Mouse (Mus musculus): Measurements from ENCODE around the gene Disp3.

The Disp3 gene

DNA sequence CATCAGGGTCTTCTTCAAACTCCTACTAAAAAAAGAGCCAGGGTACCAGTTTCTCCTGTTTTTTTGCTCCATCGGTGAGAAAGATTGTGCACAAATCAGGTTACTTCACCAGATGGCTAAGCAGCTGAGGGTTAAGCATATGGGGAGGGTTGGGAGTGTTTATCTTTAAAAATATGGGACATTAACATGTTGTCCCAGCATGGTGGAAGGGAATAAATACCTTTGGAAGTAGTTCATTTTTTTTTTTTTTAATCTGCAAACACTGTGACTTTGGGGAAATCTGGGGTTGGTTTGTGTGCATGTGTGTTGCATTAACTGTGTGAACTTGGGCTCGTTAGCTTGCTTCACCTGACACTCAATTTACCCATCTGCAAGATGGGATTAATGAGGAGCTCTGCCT is 3.3 kb upstream of the Disp3 start:
- in situ Hi-C loops (cut with MboI, MseI) = no loop called here

DNA sequence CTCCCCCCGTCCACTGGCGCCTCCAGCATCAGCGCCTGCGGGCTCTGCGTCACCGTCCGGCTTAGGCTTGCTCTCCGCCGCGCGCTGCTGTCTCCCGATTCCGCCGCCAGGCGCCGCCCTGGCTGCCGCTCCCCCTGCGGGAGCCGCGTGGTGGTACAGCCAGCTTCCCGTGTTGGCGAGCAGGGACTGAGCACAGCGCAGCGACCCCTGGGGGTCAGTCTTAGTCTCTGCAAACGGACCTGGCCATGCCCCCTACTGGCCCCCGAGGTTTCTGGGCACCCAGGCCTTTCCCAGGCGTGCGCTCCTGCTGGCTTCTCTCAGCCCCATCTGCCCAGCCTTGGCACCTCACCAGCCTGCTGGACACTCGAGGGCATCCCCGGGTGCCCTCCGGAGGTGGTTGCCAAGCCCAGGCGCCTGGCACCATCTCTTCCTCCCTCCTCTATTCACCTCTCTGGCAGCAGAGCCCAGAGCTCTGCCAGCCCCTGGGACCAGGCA is 337 bp upstream of the Disp3 start:
- in situ Hi-C loops (cut with MboI, MseI) = no loop called here

DNA sequence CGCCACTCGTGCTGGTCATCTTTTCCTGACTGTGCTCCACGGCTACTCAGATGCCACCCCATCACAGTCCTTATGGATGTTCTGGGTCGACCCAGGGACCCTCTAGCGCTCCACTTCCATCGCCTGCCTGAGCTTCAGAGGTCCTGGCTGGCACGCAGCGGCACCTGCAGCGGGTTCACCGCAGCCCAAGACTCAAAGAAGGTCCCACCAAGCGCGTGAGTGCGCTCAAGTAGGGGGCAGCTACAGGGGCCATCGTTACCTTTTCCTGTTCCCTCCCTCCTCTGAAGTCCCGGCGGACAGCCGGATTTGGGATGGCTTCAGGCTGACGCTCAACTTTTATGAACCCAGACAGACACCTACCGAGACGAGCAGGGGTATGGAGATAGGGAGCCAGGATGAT is 724 bp downstream of the Disp3 start:
- in situ Hi-C loops (cut with MboI, MseI) = no loop called here

DNA sequence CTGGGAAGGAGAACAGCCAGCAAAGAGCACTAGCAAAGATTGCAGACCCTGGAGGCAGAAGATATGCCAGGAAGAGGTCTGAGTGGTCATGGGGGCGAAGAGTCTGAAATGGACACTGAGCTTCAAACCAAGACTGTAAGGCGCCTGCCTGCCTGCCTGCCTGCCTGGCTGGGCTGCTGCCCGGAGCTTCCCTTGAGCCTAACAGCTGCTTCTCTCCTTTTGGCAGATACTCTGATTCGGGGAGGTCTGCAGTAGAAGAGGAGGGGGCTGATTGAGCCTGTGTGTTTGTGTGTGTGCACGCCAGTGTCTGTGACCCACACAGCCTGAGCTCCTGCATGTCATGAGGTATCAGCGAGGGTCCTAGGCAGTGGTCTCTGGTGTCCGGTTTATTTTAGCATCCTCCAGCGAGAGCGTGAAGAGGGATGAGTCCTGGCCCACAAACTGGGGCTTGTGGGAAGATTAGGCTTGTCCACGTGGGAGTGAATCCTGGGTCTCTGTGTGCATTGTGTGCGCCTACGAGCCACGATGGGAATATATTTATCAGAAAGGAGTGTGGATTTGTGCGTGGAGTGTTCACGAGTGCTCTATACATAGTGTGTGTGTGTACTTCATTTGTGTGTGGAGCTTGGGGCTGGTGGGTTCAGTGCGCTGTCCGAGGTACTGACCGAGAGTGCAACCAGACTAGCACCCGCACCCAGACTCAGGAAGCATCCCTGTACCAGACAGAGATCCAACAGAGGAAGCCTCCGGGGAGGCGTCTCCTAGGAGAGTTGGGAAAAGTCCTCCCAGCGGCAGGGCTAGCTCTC is 1.3 kb downstream of the Disp3 start:
- in situ Hi-C loops (cut with MboI, MseI) = no loop called here

GRCm38 (mm10) chr4:148284219-148284618 is 3.5 kb downstream of the Disp3 start:
- in situ Hi-C loops (cut with MboI, MseI) = no loop called here

DNA sequence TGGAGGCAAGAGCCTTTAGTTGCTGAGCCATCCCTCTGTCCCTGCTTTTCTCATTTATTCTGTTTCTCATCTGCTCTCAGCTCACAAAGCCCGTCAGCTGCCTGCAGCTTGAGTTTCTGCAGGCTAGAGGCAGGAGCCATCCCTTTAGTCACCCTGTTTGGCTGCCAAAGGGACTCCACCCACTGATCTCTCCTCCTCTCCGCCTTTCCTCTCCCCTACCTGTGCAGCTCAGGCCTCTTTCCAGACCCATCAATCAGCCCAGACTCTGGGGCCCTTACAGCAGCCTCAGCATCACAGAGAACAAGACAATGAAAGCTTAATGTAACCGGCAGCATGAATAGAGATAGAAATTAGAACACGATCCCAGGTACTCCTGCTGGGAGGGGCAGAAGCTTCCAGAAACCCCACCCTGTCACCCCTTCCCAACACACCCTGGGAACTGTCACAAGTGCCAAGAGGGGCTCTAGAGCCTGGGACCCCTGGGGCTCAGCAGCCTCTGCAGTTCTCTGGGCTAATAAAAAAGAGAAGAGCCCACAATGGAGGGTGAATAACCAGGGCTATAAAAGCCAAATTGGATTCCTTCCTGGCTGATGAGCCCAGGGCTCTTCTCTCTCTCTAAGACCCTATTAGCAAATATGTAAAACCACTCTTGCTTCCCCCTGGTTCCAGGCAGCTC is 10.8 kb downstream of the Disp3 start:
- in situ Hi-C loops (cut with MboI, MseI) = no loop called here

- in situ Hi-C loops (cut with MboI, MseI) = no loop called here
Observed at GRCm38 (mm10) chr4:148274671-148275070, 13.1 kb downstream of the Disp3 start.

- in situ Hi-C loops (cut with MboI, MseI) = no loop called here
Observed at GRCm38 (mm10) chr4:148273229-148273628, 14.5 kb downstream of the Disp3 start.

GRCm38 (mm10) chr4:148271656-148272055 is 16.1 kb downstream of the Disp3 start:
- in situ Hi-C loops (cut with MboI, MseI) = no loop called here

DNA sequence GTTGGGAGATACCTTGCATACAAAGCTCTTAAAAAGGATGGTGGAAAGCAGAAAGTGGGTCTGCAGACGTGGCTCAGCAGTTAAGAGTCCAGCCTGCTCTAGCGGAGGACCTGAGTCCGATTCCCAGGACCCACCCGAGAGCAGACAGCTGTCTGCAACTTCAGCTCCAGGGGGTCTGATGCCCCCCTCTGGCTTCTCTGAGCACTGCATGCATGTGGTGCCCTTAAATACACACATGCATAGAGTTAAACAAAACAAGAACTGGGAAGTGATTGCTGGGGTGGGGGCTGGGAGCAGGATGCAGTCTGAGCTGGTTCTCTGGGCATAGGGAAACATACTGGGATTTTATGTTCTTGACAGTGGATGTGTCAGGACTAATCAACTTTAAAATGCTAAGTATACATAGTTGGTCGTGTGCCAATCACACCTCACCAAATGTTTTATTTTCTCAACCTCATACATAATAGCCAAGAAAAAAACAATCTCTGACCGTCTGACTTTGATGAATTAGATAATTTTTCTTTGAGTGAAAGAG is 20.7 kb downstream of the Disp3 start:
- in situ Hi-C loops (cut with MboI, MseI) = no loop called here

GRCm38 (mm10) chr4:148259941-148260340 is 27.8 kb downstream of the Disp3 start:
- in situ Hi-C loops (cut with MboI, MseI) = no loop called here

DNA sequence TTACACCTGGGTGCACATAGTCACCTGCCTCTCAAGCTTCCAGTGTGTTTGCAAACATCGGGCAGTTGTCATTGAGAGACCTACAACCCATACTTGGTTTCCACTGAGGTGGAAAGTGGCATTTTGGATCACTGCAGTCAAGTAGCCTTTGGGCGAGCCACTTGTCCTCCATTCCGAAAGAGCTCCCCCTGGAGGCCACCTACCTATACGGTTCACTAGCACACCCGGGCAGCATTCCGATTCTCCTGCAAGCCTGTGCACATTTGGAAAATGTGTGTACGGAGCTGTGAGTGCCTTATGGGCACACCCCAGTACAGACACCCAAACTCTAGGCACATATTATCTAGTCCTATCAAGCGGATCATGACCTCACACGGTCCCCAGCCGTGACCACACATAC is 38.4 kb downstream of the Disp3 start:
- in situ Hi-C loops (cut with MboI, MseI) = no loop called here

- in situ Hi-C loops (cut with MboI, MseI) = no loop called here
Observed at GRCm38 (mm10) chr4:148240387-148240786, 47.4 kb downstream of the Disp3 start.

GRCm38 (mm10) chr4:148239474-148240130 is 48.2 kb downstream of the Disp3 start:
- in situ Hi-C loops (cut with MboI, MseI) = no loop called here

DNA sequence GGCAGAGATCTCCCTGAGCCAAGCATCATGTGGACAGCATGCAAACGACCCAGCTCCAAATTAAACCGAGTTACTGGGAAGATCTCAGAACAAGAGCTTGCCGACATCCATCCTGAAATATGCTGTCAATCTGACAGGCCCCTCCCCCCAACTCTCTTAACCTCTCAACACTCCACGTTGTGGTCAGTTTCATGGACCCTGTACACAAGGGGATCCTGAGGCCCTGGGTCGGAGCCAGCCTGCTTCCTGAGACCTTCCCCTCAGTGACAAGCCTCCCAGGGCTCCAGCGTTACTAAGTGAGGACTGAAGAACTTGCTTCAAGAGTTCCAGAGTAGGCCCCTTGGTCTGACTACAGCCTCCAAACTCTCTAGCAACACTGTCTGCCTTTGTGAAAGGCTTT is 48.8 kb downstream of the Disp3 start:
- in situ Hi-C loops (cut with MboI, MseI) = no loop called here

DNA sequence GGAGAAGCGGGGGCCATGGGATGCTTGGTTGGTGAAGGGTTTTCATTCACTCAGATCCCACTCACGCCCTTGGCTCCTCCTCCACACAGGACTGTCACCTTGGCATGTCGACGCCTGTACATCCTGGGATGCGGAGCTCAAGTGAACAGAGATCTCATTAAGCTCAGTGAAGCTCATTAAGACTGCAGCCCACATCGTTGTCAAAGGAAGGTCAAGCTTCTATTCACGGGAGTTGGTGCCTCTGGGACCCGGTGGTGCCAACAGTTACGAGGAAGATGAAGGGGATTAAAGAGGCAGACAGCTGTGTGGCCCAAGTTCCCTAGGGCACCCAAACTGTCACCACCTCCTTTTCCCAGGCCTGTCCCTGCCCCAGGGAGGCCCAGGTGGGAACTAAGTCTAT is 49.5 kb downstream of the Disp3 start:
- in situ Hi-C loops (cut with MboI, MseI) = no loop called here

GRCm38 (mm10) chr4:148236664-148237063 is 51.1 kb downstream of the Disp3 start:
- in situ Hi-C loops (cut with MboI, MseI) = no loop called here

- in situ Hi-C loops (cut with MboI, MseI) = no loop called here
Observed at GRCm38 (mm10) chr4:148233061-148233460, 54.7 kb downstream of the Disp3 start.

- in situ Hi-C loops (cut with MboI, MseI) = no loop called here
Observed at GRCm38 (mm10) chr4:148232615-148233014, 55.1 kb downstream of the Disp3 start.

DNA sequence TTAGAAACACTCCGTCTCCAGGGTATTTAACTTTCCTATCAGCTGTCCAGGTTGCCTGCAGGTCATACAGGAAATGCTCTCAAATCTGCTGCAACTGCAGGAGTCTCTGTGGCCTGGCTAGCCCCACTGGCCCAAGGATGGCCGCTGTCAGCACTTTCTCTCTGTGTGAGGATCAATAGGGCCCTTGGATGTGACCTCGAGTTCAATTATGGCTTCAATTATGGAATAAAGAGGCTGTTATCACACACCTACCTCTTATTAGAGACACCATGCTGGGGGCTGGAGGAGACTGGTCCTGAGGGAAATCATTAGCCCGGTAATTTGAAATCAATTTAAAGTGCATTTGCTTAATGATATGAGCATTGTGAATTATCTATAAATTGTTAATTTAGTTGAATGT is 55.6 kb downstream of the Disp3 start:
- in situ Hi-C loops (cut with MboI, MseI) = no loop called here

- in situ Hi-C loops (cut with MboI, MseI) = no loop called here
Observed at GRCm38 (mm10) chr4:148229646-148230045, 58.1 kb downstream of the Disp3 start.

GRCm38 (mm10) chr4:148222983-148223382 is 64.8 kb downstream of the Disp3 start:
- in situ Hi-C loops (cut with MboI, MseI) = no loop called here
